In genomic region chr17:86198496-86199465, GRCm38 (mm10) we compare ENCODE assay signal across 17 mouse cellular contexts. TPM values are rescaled to one million over a fixed set of nuclear protein-coding genes. Genes with fewer than 3 reads are reported as not detected.
DNase-seq lines count a peak whose midpoint lies in the region; ATAC-seq and TF ChIP-seq lines count a peak whose summit lies in the region.
"Had no signal": no experiment of that assay in that cellular context is flagged by ENCODE, and none has a peak within 500 bp of the region (broad histone marks: within the 10 kb centered on the region; RNA-seq: fewer than 3 reads in every experiment).

No protein-coding gene starts in this region.

- H3K9ac ChIP-seq in heart, adult 2 months (ENCODE audit: low read depth, low read length), result no peak overlapping the region
- H3K9ac ChIP-seq in intestine, embryonic 16.5 days (ENCODE audit: low read depth, low read length), result no peak overlapping the region
- no peak overlapping the region for H3K9ac ChIP-seq in forebrain, embryonic 11.5 days (ENCODE audit: low read length)
- no peak overlapping the region for H3K9ac ChIP-seq in hindbrain, embryonic 13.5 days
- H3K9ac ChIP-seq: embryonic facial prominence, embryonic 15.5 days; forebrain, embryonic 13.5 days; hindbrain, embryonic 15.5 days; limb, embryonic 15.5 days; lung, embryonic 14.5 days had no signal

- peaks cover 2% of the 10 kb centered on the region; the same call in 1 of the 2 replicates for H3K36me3 ChIP-seq in heart, adult 2 months (ENCODE audit: control insufficient read depth, insufficient read depth, low read length)
- no peaks in the 10 kb centered on the region for H3K36me3 ChIP-seq in intestine, embryonic 16.5 days (ENCODE audit: control insufficient read depth, insufficient read depth, low read length)
- H3K36me3 ChIP-seq in forebrain, embryonic 11.5 days (ENCODE audit: control insufficient read depth, insufficient read depth, low read length), result no peaks in the 10 kb centered on the region
- no peaks in the 10 kb centered on the region for H3K36me3 ChIP-seq in hindbrain, embryonic 13.5 days
- H3K36me3 ChIP-seq: embryonic facial prominence, embryonic 15.5 days; hindbrain, embryonic 15.5 days; limb, embryonic 15.5 days had no signal

- peak overlapping the region; percentile 26; the same call in 1 of the 2 replicates for H3K27ac ChIP-seq in heart, adult 2 months
- H3K27ac ChIP-seq in brown adipose tissue, adult 24 weeks (replicated peaks; ENCODE audit: low read depth, low read length), result peak overlapping the region; percentile 67
- H3K27ac ChIP-seq in intestine, embryonic 16.5 days (ENCODE audit: low read length), result no peak overlapping the region
- H3K27ac ChIP-seq in forebrain, embryonic 11.5 days (ENCODE audit: low read depth, low read length), result no peak overlapping the region
- no peak overlapping the region for H3K27ac ChIP-seq in hindbrain, embryonic 13.5 days
- H3K27ac ChIP-seq: embryonic facial prominence, embryonic 15.5 days; forebrain, embryonic 13.5 days; hindbrain, embryonic 15.5 days; layer of hippocampus, adult 2 months; limb, embryonic 15.5 days; macrophage had no signal

- no peak for TF ChIP-seq EP300 in heart, adult 2 months (IDR thresholded peaks at IDR 0.05; ENCODE audit: insufficient read depth, low read depth, low read length)

- H3K79me2 ChIP-seq in heart, adult 2 months (replicated peaks; ENCODE audit: control insufficient read depth, insufficient read depth, low read length), result peaks cover 4% of the 10 kb centered on the region; the same call in 1 of the 2 replicates

- H3K27me3 ChIP-seq in heart, adult 2 months (ENCODE audit: control insufficient read depth, insufficient read depth, low read length), result no peaks in the 10 kb centered on the region
- H3K27me3 ChIP-seq in intestine, embryonic 16.5 days (replicated peaks; ENCODE audit: control insufficient read depth, insufficient read depth, low read length), result no peaks in the 10 kb centered on the region
- H3K27me3 ChIP-seq in forebrain, embryonic 11.5 days (ENCODE audit: control insufficient read depth, insufficient read depth, low read length), result no peaks in the 10 kb centered on the region
- H3K27me3 ChIP-seq in hindbrain, embryonic 13.5 days, result no peaks in the 10 kb centered on the region
- H3K27me3 ChIP-seq: embryonic facial prominence, embryonic 15.5 days; forebrain, embryonic 13.5 days; hindbrain, embryonic 15.5 days; limb, embryonic 15.5 days had no signal

- no peaks in the 10 kb centered on the region for H3K9me3 ChIP-seq in intestine, embryonic 16.5 days (ENCODE audit: control insufficient read depth, low read length)
- no peaks in the 10 kb centered on the region for H3K9me3 ChIP-seq in forebrain, embryonic 11.5 days (ENCODE audit: control insufficient read depth, low read length)
- no peaks in the 10 kb centered on the region for H3K9me3 ChIP-seq in hindbrain, embryonic 13.5 days
- H3K9me3 ChIP-seq: embryonic facial prominence, embryonic 15.5 days; forebrain, embryonic 13.5 days; hindbrain, embryonic 15.5 days; limb, embryonic 15.5 days had no signal

- TF ChIP-seq POLR2A in heart, adult 2 months (IDR thresholded peaks at IDR 0.05; ENCODE audit: insufficient read depth, low read depth, low read length), result no peak

- no peak overlapping the region for H3K4me2 ChIP-seq in intestine, embryonic 16.5 days (ENCODE audit: low read depth, low read length)
- no peak overlapping the region for H3K4me2 ChIP-seq in forebrain, embryonic 11.5 days (ENCODE audit: low read depth, low read length, severe bottlenecking)
- no peak overlapping the region for H3K4me2 ChIP-seq in hindbrain, embryonic 13.5 days
- H3K4me2 ChIP-seq: embryonic facial prominence, embryonic 15.5 days; forebrain, embryonic 13.5 days; hindbrain, embryonic 15.5 days; limb, embryonic 15.5 days; lung, embryonic 14.5 days had no signal

- H3K4me1 ChIP-seq in heart, adult 2 months (ENCODE audit: control insufficient read depth, insufficient read depth, low read length), result peaks cover 21% of the 10 kb centered on the region
- peaks cover 38% of the 10 kb centered on the region for H3K4me1 ChIP-seq in brown adipose tissue, adult 24 weeks (ENCODE audit: control insufficient read depth, insufficient read depth, insufficient read length, low read length)
- H3K4me1 ChIP-seq in intestine, embryonic 16.5 days (ENCODE audit: control insufficient read depth, insufficient read depth, low read length), result peaks cover 18% of the 10 kb centered on the region
- no peaks in the 10 kb centered on the region for H3K4me1 ChIP-seq in forebrain, embryonic 11.5 days (replicated peaks; ENCODE audit: control insufficient read depth, insufficient read depth, low read length)
- peaks cover 11% of the 10 kb centered on the region for H3K4me1 ChIP-seq in hindbrain, embryonic 13.5 days (replicated peaks)

- peak; percentile 80 for ATAC-seq in intestine, embryonic 16.5 days
- ATAC-seq in forebrain, embryonic 11.5 days (replicated peaks; ENCODE audit: low FRiP score), result no peak
- ATAC-seq in hindbrain, embryonic 13.5 days (ENCODE audit: low FRiP score), result no peak
- ATAC-seq: forebrain, embryonic 13.5 days had no signal

- no peak for TF ChIP-seq CTCF in heart, adult 2 months (IDR thresholded peaks at IDR 0.05)

- no peak overlapping the region for H3K4me3 ChIP-seq in heart, adult 2 months
- H3K4me3 ChIP-seq in brown adipose tissue, adult 24 weeks (ENCODE audit: insufficient read depth, low read depth, low read length), result no peak overlapping the region
- no peak overlapping the region for H3K4me3 ChIP-seq in intestine, embryonic 16.5 days (ENCODE audit: low read length)
- no peak overlapping the region for H3K4me3 ChIP-seq in forebrain, embryonic 11.5 days (ENCODE audit: low read depth, low read length)
- no peak overlapping the region for H3K4me3 ChIP-seq in hindbrain, embryonic 13.5 days
- H3K4me3 ChIP-seq: embryonic facial prominence, embryonic 15.5 days; forebrain, embryonic 13.5 days; hindbrain, embryonic 15.5 days; layer of hippocampus, adult 2 months; limb, embryonic 15.5 days had no signal

- DNase-seq in heart, adult 2 months, result no peak
- DNase-seq in heart, postnatal 14 days, result no peak
- peak; percentile 48 for DNase-seq in kidney, postnatal 10 days
- DNase-seq in forebrain, embryonic 11.5 days (ENCODE audit: low spot score), result no peak
- DNase-seq: cerebellum, adult 9-10 months; gastrocnemius, postnatal 36 days; lung, embryonic 14.5 days; midbrain, embryonic 14.5 days had no signal

- WGBS in heart, adult 2 months, result 82% methylated on average over 16 of the region's 16 CpGs
- 61% methylated on average over 16 of the region's 16 CpGs for WGBS in intestine, embryonic 16.5 days
- 91% methylated on average over 16 of the region's 16 CpGs for WGBS in forebrain, embryonic 11.5 days
- WGBS in hindbrain, embryonic 13.5 days, result 92% methylated on average over 16 of the region's 16 CpGs

- intact Hi-C loops in heart, adult 2 months (cut with DNase I), result no loop called here
- intact Hi-C loops in heart, postnatal 14 days (cut with DNase I), result no loop called here

RNA-seq across cellular contexts. Expression of gene Prkce, which starts 31.2 kb away (rescaled TPM):
- total RNA-seq in heart, adult 2 months (2021), result 10 to 100 TPM; 26.0 to 27.3 TPM
- polyA plus RNA-seq in heart, adult 2 months (2012; rRNA removed), result 6.1 and 8.1 TPM in 2 replicates
- total RNA-seq in heart, postnatal 14 days (2021), result 10 to 100 TPM; 28.7 to 29.1 TPM
- polyA plus RNA-seq in brown adipose tissue, adult 24 weeks (2012; ENCODE audit: insufficient read depth, insufficient read length, missing spikeins), result 13.7 and 18.0 TPM in 2 replicates
- polyA plus RNA-seq in intestine, embryonic 16.5 days (2015; fragmentation: Nextera tagmentation; extraction: Ambion mirVana), result 5.0 TPM in 2 replicates
- 6.0 and 6.1 TPM in 2 replicates for polyA plus RNA-seq in forebrain, embryonic 11.5 days (2014; fragmentation: Nextera tagmentation; extraction: Ambion mirVana)
- polyA plus RNA-seq in hindbrain, embryonic 13.5 days (2015; fragmentation: Nextera tagmentation; extraction: Ambion mirVana), result 18.7 and 19.8 TPM in 2 replicates

RNA-seq across cellular contexts. Expression of gene Srbd1, which starts 53.8 kb away (rescaled TPM):
- total RNA-seq in heart, adult 2 months (2021), result 10 to 100 TPM; 12.2 to 12.3 TPM
- polyA plus RNA-seq in heart, adult 2 months (2012; rRNA removed), result 2.7 and 4.1 TPM in 2 replicates
- 10 to 100 TPM; 12.0 to 13.0 TPM for total RNA-seq in heart, postnatal 14 days (2021)
- 3.6 and 4.6 TPM in 2 replicates for polyA plus RNA-seq in brown adipose tissue, adult 24 weeks (2012; ENCODE audit: insufficient read depth, insufficient read length, missing spikeins)
- 13.2 and 13.3 TPM in 2 replicates for polyA plus RNA-seq in intestine, embryonic 16.5 days (2015; fragmentation: Nextera tagmentation; extraction: Ambion mirVana)
- 12.6 and 15.1 TPM in 2 replicates for polyA plus RNA-seq in forebrain, embryonic 11.5 days (2014; fragmentation: Nextera tagmentation; extraction: Ambion mirVana)
- polyA plus RNA-seq in hindbrain, embryonic 13.5 days (2015; fragmentation: Nextera tagmentation; extraction: Ambion mirVana), result 15.8 and 16.6 TPM in 2 replicates

Comparison
In these comparisons a context has a peak if more than half of its experiments do, and no peak if none do; other contexts are left out.
1. H3K27ac ChIP-seq: peak in heart, adult 2 months (single experiment) and brown adipose tissue, adult 24 weeks (single experiment); none in intestine, embryonic 16.5 days (single experiment), forebrain, embryonic 11.5 days (single experiment) and hindbrain, embryonic 13.5 days (single experiment).